Mouse (Mus musculus): ENCODE measurements around the gene Rfk.

Gene Rfk

GRCm38 (mm10) chr19:17439476-17440189 lies 45.8 kb downstream of the Rfk start:
- no peak for ATAC-seq (ENCODE audit: insufficient number of reproducible peaks, low FRiP score, low TSS enrichment)

GRCm38 (mm10) chr19:17443581-17443980 lies 49.7 kb downstream of the Rfk start:
- ATAC-seq (ENCODE audit: insufficient number of reproducible peaks, low FRiP score, low TSS enrichment): no peak
